Mouse (Mus musculus) small intestine, adult 2 months (tissue): ENCODE results near the gene Ldhd. TPM values are rescaled to one million over a fixed set of nuclear protein-coding genes. Genes with fewer than 3 reads are reported as not detected.
"Not testable (repeated sequence)": the region's sequence is repeated elsewhere in the genome, so short reads cannot be mapped to it uniquely, and the experiment has no call there.

Experiments used
- H3K27ac ChIP-seq: fragments of 200-500 bp; 2 replicates; pipeline ENCODE4 v1.5.1; 2012; ENCODE audit warnings: low read depth, low read length, control low read depth, inconsistent platforms; ENCODE audit not compliant: insufficient read depth
- H3K27me3 ChIP-seq: fragments of 200-500 bp; 2 replicates; pipeline ENCODE4 v1.6.1; 2012; ENCODE audit warnings: mild to moderate bottlenecking, moderate library complexity, low read length, inconsistent platforms; ENCODE audit not compliant: control insufficient read depth, insufficient read depth
- H3K36me3 ChIP-seq: fragments of 200-500 bp; 2 replicates; pipeline ENCODE4 v1.6.1; 2012; ENCODE audit warnings: mild to moderate bottlenecking, low read length, control low read depth, inconsistent platforms; ENCODE audit not compliant: control insufficient read depth, insufficient read depth
- H3K4me1 ChIP-seq: fragments of 200-500 bp; 2 replicates; pipeline ENCODE4 v1.6.1; 2012; ENCODE audit warnings: low read length, inconsistent platforms, mixed read lengths; ENCODE audit not compliant: control insufficient read depth, insufficient read depth, insufficient read length
- H3K4me3 ChIP-seq: fragments of 200-500 bp; 2 replicates; pipeline ENCODE4 v1.5.1; 2012; ENCODE audit warnings: low read depth, mild to moderate bottlenecking, control low read depth, inconsistent platforms, low read length, moderate library complexity
- CTCF ChIP-seq: fragments of 200-500 bp; IDR thresholded peaks from 2 replicates; pipeline ENCODE4 v1.5.1; 2012; ENCODE audit warnings: low read depth, mild to moderate bottlenecking, control low read depth, inconsistent platforms, low read length, moderate library complexity, mixed read lengths; ENCODE audit not compliant: insufficient replicate concordance, insufficient read length; ENCODE audit errors: extremely low read depth
- POLR2A ChIP-seq: fragments of 200-500 bp; IDR thresholded peaks from 2 replicates; pipeline ENCODE4 v1.6.1; 2012; ENCODE audit warnings: low read depth, mild to moderate bottlenecking, control low read depth, inconsistent platforms, low read length, moderate library complexity
- WGBS: fragments of 180-500 bp; shearing (Covaris S2); methylation state at CpG from one replicate; pipeline ENCODE4 v1.1.7; 2018; 5-methylcytosine and 5-hydroxymethylcytosine counted together
- polyA plus RNA-seq: library from polyadenylated mRNA; depleted of rRNA; stranded (reverse); fragments of >200 nt; gene quantifications from 2 replicates; pipeline ENCODE4 v1.2.3, GENCODE M21; 2012

The Ldhd gene
- polyA plus RNA-seq, 1 experiment, result 2.8 TPM

- H3K4me3 ChIP-seq, result no peak overlapping the region
- TF ChIP-seq CTCF (no peak), POLR2A (no peak)
- H3K36me3 ChIP-seq, result no peaks in the 10 kb centered on the region
- no peak overlapping the region for H3K27ac ChIP-seq
- no peaks in the 10 kb centered on the region for H3K27me3 ChIP-seq
- H3K4me1 ChIP-seq, result peaks cover 7% of the 10 kb centered on the region; the same call in 1 of the 2 replicates
- WGBS, result 41% methylated on average over 2 of the region's 2 CpGs
Measured at GRCm38 (mm10) chr8:111653524-111653923, 23.4 kb upstream of the Ldhd start.

- Histone ChIP-seq H3K4me3 (no peak overlapping the region), H3K27ac (no peak overlapping the region), H3K36me3 (no peaks in the 10 kb centered on the region), H3K27me3 (no peaks in the 10 kb centered on the region), H3K4me1 (peaks cover 2% of the 10 kb centered on the region; the same call in 1 of the 2 replicates)
- no peak for TF ChIP-seq POLR2A
- TF ChIP-seq CTCF, result no peak
- 93% methylated on average over 3 of the region's 3 CpGs for WGBS
Measured at GRCm38 (mm10) chr8:111650651-111651050, 20.5 kb upstream of the Ldhd start.

GRCm38 (mm10) chr8:111648834-111649233, 18.7 kb upstream of the Ldhd start:
- 80% methylated on average over 2 of the region's 2 CpGs for WGBS
- Histone ChIP-seq H3K27me3 (no peaks in the 10 kb centered on the region), H3K4me1 (peaks cover 2% of the 10 kb centered on the region; the same call in 1 of the 2 replicates), H3K36me3 (no peaks in the 10 kb centered on the region), H3K4me3 (no peak overlapping the region), H3K27ac (no peak overlapping the region)
- TF ChIP-seq POLR2A, result no peak
- TF ChIP-seq CTCF, result no peak

GRCm38 (mm10) chr8:111645715-111646114, 15.5 kb upstream of the Ldhd start:
- Histone ChIP-seq H3K4me3 (no peak overlapping the region), H3K27ac (no peak overlapping the region), H3K4me1 (no peaks in the 10 kb centered on the region; the same call in 1 of the 2 replicates), H3K36me3 (no peaks in the 10 kb centered on the region), H3K27me3 (no peaks in the 10 kb centered on the region)
- TF ChIP-seq POLR2A, result no peak
- TF ChIP-seq CTCF, result no peak
- 81% methylated on average over 8 of the region's 8 CpGs for WGBS

- H3K4me1 ChIP-seq, H3K36me3 ChIP-seq, H3K27me3 ChIP-seq: not testable (repeated sequence)
- H3K4me3 ChIP-seq, result peak overlapping the region; percentile 94; the same call in 1 of the 2 replicates
- peak overlapping the region; percentile 91 for H3K27ac ChIP-seq
- WGBS, result 27% methylated on average over 12 of the region's 12 CpGs
Measured at GRCm38 (mm10) chr8:111644286-111645051, 14.3 kb upstream of the Ldhd start.

- H3K36me3 ChIP-seq, result no peaks in the 10 kb centered on the region
- 1% methylated on average over 73 of the region's 75 CpGs for WGBS
- H3K4me3 ChIP-seq, result peak within 1 kb of the TSS; percentile 94
- peaks cover 1% of the 10 kb centered on the region; the same call in 1 of the 2 replicates for H3K4me1 ChIP-seq
- peak within 1 kb of the TSS; percentile 93 for H3K27ac ChIP-seq
- TF ChIP-seq CTCF (no peak), POLR2A (peak; percentile 59)
- no peaks in the 10 kb centered on the region for H3K27me3 ChIP-seq
Measured at GRCm38 (mm10) chr8:111643264-111644141, 13.3 kb upstream of the Ldhd start, which contains the start of gene Zfp1. TSS of gene Zfp1 (plus strand) at chr8:111643401.

- Histone ChIP-seq H3K27ac (peak overlapping the region; percentile 93), H3K36me3 (no peaks in the 10 kb centered on the region), H3K27me3 (no peaks in the 10 kb centered on the region), H3K4me3 (no peak overlapping the region), H3K4me1 (peaks cover 6% of the 10 kb centered on the region; the same call in 1 of the 2 replicates)
- 4% methylated on average over 5 of the region's 5 CpGs for WGBS
- TF ChIP-seq CTCF, result no peak
Measured at GRCm38 (mm10) chr8:111642939-111643263, 12.7 kb upstream of the Ldhd start.
